Comparison of ENCODE assay signal across 8 mouse cellular contexts in genomic region chr5:129007105-129007957, GRCm38 (mm10). TPM values are rescaled to one million over a fixed set of nuclear protein-coding genes. Genes with fewer than 3 reads are reported as not detected.
DNase-seq lines count a peak whose midpoint lies in the region; ATAC-seq lines count a peak whose summit lies in the region.

No protein-coding gene starts in this region.

- 54% methylated on average over 14 of the region's 14 CpGs for WGBS in kidney, embryonic 15.5 days
- WGBS in midbrain, embryonic 14.5 days, result 54% methylated on average over 14 of the region's 14 CpGs

- intact Hi-C loops in left cerebral cortex, postnatal 25 days (cut with DNase I), result no loop called here

- no peaks in the 10 kb centered on the region for H3K9me3 ChIP-seq in kidney, embryonic 15.5 days (replicated peaks)
- no peaks in the 10 kb centered on the region for H3K9me3 ChIP-seq in midbrain, embryonic 14.5 days (ENCODE audit: control insufficient read depth, low read length)

- H3K36me3 ChIP-seq in kidney, embryonic 15.5 days, result no peaks in the 10 kb centered on the region
- H3K36me3 ChIP-seq in midbrain, embryonic 14.5 days (ENCODE audit: control insufficient read depth, insufficient read depth, low read length), result peaks cover 6% of the 10 kb centered on the region; the same call in 1 of the 2 replicates

- peak; percentile 35 for DNase-seq in adrenal gland, adult 2 months
- DNase-seq in adrenal gland, adult 8-10 months, result no peak
- DNase-seq in MEL-GATA-1-ER (ENCODE audit: extremely low read depth, low read depth), result peak; percentile 72
- DNase-seq in heart, adult 8-10 months (ENCODE audit: low spot score), result peak; percentile 21
- DNase-seq in midbrain, embryonic 14.5 days, result no peak
- no peak for DNase-seq in left cerebral cortex, postnatal 25 days (ENCODE audit: low spot score in 2 of 2)
- no peak for DNase-seq in right cerebral cortex, adult 18-20 months

- H3K4me2 ChIP-seq in kidney, embryonic 15.5 days, result peak overlapping the region; percentile 75
- peak overlapping the region; percentile 88 for H3K4me2 ChIP-seq in midbrain, embryonic 14.5 days (ENCODE audit: low read length)

- peak overlapping the region; percentile 74 for H3K4me3 ChIP-seq in kidney, embryonic 15.5 days (replicated peaks)
- peak overlapping the region; percentile 66 for H3K4me3 ChIP-seq in midbrain, embryonic 14.5 days (replicated peaks; ENCODE audit: low read depth, low read length)

- peak overlapping the region; percentile 61 for H3K27ac ChIP-seq in kidney, embryonic 15.5 days
- no peak overlapping the region for H3K27ac ChIP-seq in midbrain, embryonic 14.5 days (replicated peaks; ENCODE audit: low read depth, low read length)

- peaks cover 38% of the 10 kb centered on the region for H3K4me1 ChIP-seq in kidney, embryonic 15.5 days
- peaks cover 12% of the 10 kb centered on the region for H3K4me1 ChIP-seq in midbrain, embryonic 14.5 days (ENCODE audit: control insufficient read depth, insufficient read depth, low read length)

- ATAC-seq in kidney, embryonic 15.5 days (replicated peaks; ENCODE audit: low FRiP score), result no peak
- no peak for ATAC-seq in midbrain, embryonic 14.5 days (ENCODE audit: low FRiP score, low TSS enrichment)

- H3K9ac ChIP-seq in kidney, embryonic 15.5 days, result peak overlapping the region; percentile 76
- H3K9ac ChIP-seq in midbrain, embryonic 14.5 days (replicated peaks; ENCODE audit: low read length), result peak overlapping the region; percentile 75

- H3K27me3 ChIP-seq in kidney, embryonic 15.5 days, result no peaks in the 10 kb centered on the region
- no peaks in the 10 kb centered on the region for H3K27me3 ChIP-seq in midbrain, embryonic 14.5 days (ENCODE audit: control insufficient read depth, insufficient read depth, low read length)

RNA-seq across cellular contexts. Expression of gene Stx2, which starts 1.0 kb away (rescaled TPM):
- 10 to 100 TPM; 25.4 to 25.9 TPM for total RNA-seq in adrenal gland, adult 2 months (2021)
- polyA plus RNA-seq in adrenal gland, adult 2 months (2012; rRNA removed), result 21.5 and 22.1 TPM in 2 replicates
- total RNA-seq in adrenal gland, adult 8-10 months (2022), result 10 to 100 TPM; 24.9 to 32.9 (median 26.9) TPM
- 10 to 100 TPM; 10.0 to 15.5 (median 12.4) TPM for total RNA-seq in heart, adult 8-10 months (2022)
- 35.0 and 36.6 TPM in 2 replicates for polyA plus RNA-seq in kidney, embryonic 15.5 days (2015; fragmentation: Nextera tagmentation; extraction: Ambion mirVana)
- 10.4 and 15.6 TPM in 2 replicates for polyA plus RNA-seq in midbrain, embryonic 14.5 days (2014; fragmentation: Nextera tagmentation; extraction: Ambion mirVana)
- 10 to 100 TPM; 17.7 to 27.1 TPM for total RNA-seq in left cerebral cortex, postnatal 25 days (2021)

RNA-seq across cellular contexts. Expression of gene Ran, which starts 12.5 kb away (rescaled TPM):
- total RNA-seq in adrenal gland, adult 2 months (2021), result 100 to 1,000 TPM; 191 to 217 TPM
- polyA plus RNA-seq in adrenal gland, adult 2 months (2012; rRNA removed), result 53.7 and 71.2 TPM in 2 replicates
- 100 to 1,000 TPM; 137 to 213 (median 176) TPM for total RNA-seq in adrenal gland, adult 8-10 months (2022)
- 100 to 1,000 TPM in 2 of 4 experiments, 10 to 100 TPM in 2; 97.6 to 107 (median 102) TPM for total RNA-seq in heart, adult 8-10 months (2022)
- 657 and 728 TPM in 2 replicates for polyA plus RNA-seq in kidney, embryonic 15.5 days (2015; fragmentation: Nextera tagmentation; extraction: Ambion mirVana)
- 391 and 451 TPM in 2 replicates for polyA plus RNA-seq in midbrain, embryonic 14.5 days (2014; fragmentation: Nextera tagmentation; extraction: Ambion mirVana)
- 100 to 1,000 TPM; 150 to 162 TPM for total RNA-seq in left cerebral cortex, postnatal 25 days (2021)

RNA-seq across cellular contexts. Expression of gene Rimbp2, which starts 54.0 kb away (rescaled TPM):
- 1 to 10 TPM; 3.8 to 7.9 TPM for total RNA-seq in adrenal gland, adult 2 months (2021)
- polyA plus RNA-seq in adrenal gland, adult 2 months (2012; rRNA removed), result 2.0 and 3.6 TPM in 2 replicates
- 10 to 100 TPM in 2 of 4 experiments, 1 to 10 TPM in 2; 5.3 to 12.5 (median 9.7) TPM for total RNA-seq in adrenal gland, adult 8-10 months (2022)
- total RNA-seq in heart, adult 8-10 months (2022), result under 1 TPM in 1 of 4 experiments, not detected in 3; 0.09 TPM
- 0.05 and 0.36 TPM in 2 replicates for polyA plus RNA-seq in kidney, embryonic 15.5 days (2015; fragmentation: Nextera tagmentation; extraction: Ambion mirVana)
- 5.1 and 5.8 TPM in 2 replicates for polyA plus RNA-seq in midbrain, embryonic 14.5 days (2014; fragmentation: Nextera tagmentation; extraction: Ambion mirVana)
- 100 to 1,000 TPM; 137 to 150 TPM for total RNA-seq in left cerebral cortex, postnatal 25 days (2021)

Comparison
In these comparisons a context has a peak if more than half of its experiments do, and no peak if none do; other contexts are left out.
1. DNase-seq: peak in adrenal gland, adult 2 months (single experiment), MEL-GATA-1-ER (single experiment) and heart, adult 8-10 months (single experiment); none in adrenal gland, adult 8-10 months (single experiment), midbrain, embryonic 14.5 days (single experiment), left cerebral cortex, postnatal 25 days (0 of 2) and right cerebral cortex, adult 18-20 months (single experiment).
2. RNA of gene Rimbp2, which starts 54.0 kb away (total RNA-seq): 137 to 150 TPM in left cerebral cortex, postnatal 25 days; 5.3 to 12.5 TPM in adrenal gland, adult 8-10 months, 3.8 to 7.9 TPM in adrenal gland, adult 2 months and 0.09 TPM in heart, adult 8-10 months; every median in the first group is over 10 times any median in the second.